Mouse (Mus musculus): ENCODE data around the gene Mup21. TPM values are rescaled to one million over a fixed set of nuclear protein-coding genes. Genes with fewer than 3 reads are reported as not detected.

Mup21 gene
- polyA plus RNA-seq, 1 experiment = not detected

Other genes starting within 250 kb of the Mup21 start
- gene Mup20, start 96.7 kb downstream of the Mup21 start, polyA plus RNA-seq (2012; rRNA removed) = not detected in 2 replicates
- gene Mup3, start 63.5 kb downstream of the Mup21 start, polyA plus RNA-seq (2012; rRNA removed) = not detected in 2 replicates
- 43.6 and 59.1 TPM in 2 replicates for gene Zfp37, start 80.2 kb upstream of the Mup21 start, polyA plus RNA-seq (2012; rRNA removed)
- 35.2 and 35.6 TPM in 2 replicates for gene Slc31a2, start 111.7 kb upstream of the Mup21 start, polyA plus RNA-seq (2012; rRNA removed)
- gene Fkbp15, start 209.7 kb upstream of the Mup21 start, polyA plus RNA-seq (2012; rRNA removed) = 6.1 and 6.5 TPM in 2 replicates
- 14.4 and 18.1 TPM in 2 replicates for gene Slc31a1, start 209.9 kb upstream of the Mup21 start, polyA plus RNA-seq (2012; rRNA removed)